Mouse (Mus musculus) cortical plate, adult 2 months (tissue): ENCODE measurements around the gene Eif4e.

Experiments used
- CTCF ChIP-seq: fragments of 200-500 bp; IDR thresholded peaks from 2 replicates; pipeline ENCODE4 v1.5.1; 2011; ENCODE audit warnings: mild to moderate bottlenecking, control low read depth, low read length; ENCODE audit not compliant: insufficient read depth; ENCODE audit errors: extremely low read depth
- POLR2A ChIP-seq: fragments of 200-500 bp; IDR thresholded peaks from 2 replicates; pipeline ENCODE4 v1.6.1; 2011; ENCODE audit warnings: mild to moderate bottlenecking, low read length, control low read depth; ENCODE audit not compliant: insufficient read depth; ENCODE audit errors: extremely low read depth

GRCm38 (mm10) chr3:138510471-138510870 is 15.5 kb upstream of the Eif4e start:
- TF ChIP-seq CTCF (no peak), POLR2A (no peak)
